Mouse (Mus musculus) hindbrain, embryonic 12.5 days (tissue): ENCODE data around the gene Qsox2. TPM values are rescaled to one million over a fixed set of nuclear protein-coding genes. Genes with fewer than 3 reads are reported as not detected.

Experiments used
- ATAC-seq: fragments of 200-750 bp; cut with Nextera tagmentation; 2 replicates; pipeline ENCODE4 v1.8.0; 2017; ENCODE audit warnings: moderate TSS enrichment; ENCODE audit not compliant: low FRiP score
- H3K27ac ChIP-seq: fragments of 300-500 bp; sonication (generic); 2 replicates; pipeline ENCODE4 v1.5.1; 2016; ENCODE audit warnings: mild to moderate bottlenecking
- H3K27me3 ChIP-seq: fragments of 300-500 bp; sonication (generic); 2 replicates; pipeline ENCODE4 v1.6.1; 2016; ENCODE audit warnings: mild to moderate bottlenecking
- H3K36me3 ChIP-seq: fragments of 300-500 bp; sonication (generic); 2 replicates; pipeline ENCODE4 v1.6.1; 2016; ENCODE audit warnings: mild to moderate bottlenecking
- H3K4me1 ChIP-seq: fragments of 300-500 bp; sonication (generic); 2 replicates; pipeline ENCODE4 v1.6.1; 2016
- H3K4me2 ChIP-seq: fragments of 300-500 bp; sonication (generic); replicated peaks from 2 replicates; pipeline ENCODE4 v1.6.1; 2016; ENCODE audit warnings: mild to moderate bottlenecking
- H3K4me3 ChIP-seq: fragments of 300-500 bp; sonication (generic); 2 replicates; pipeline ENCODE4 v1.5.1; 2016; ENCODE audit warnings: mild to moderate bottlenecking
- H3K9ac ChIP-seq: fragments of 300-500 bp; sonication (generic); 2 replicates; pipeline ENCODE4 v1.6.1; 2016; ENCODE audit warnings: mild to moderate bottlenecking, moderate library complexity
- H3K9me3 ChIP-seq: fragments of 300-500 bp; sonication (generic); replicated peaks from 2 replicates; pipeline ENCODE4 v1.6.1; 2016; ENCODE audit warnings: mild to moderate bottlenecking
- WGBS: fragments of 180-500 bp; shearing (Covaris S2); methylation state at CpG from one replicate; pipeline ENCODE4 v1.1.7; 2016; 5-methylcytosine and 5-hydroxymethylcytosine counted together
- polyA plus RNA-seq: library from polyadenylated mRNA; unstranded; fragments of >200 nt; fragmentation: Nextera tagmentation; extraction: Ambion mirVana; gene quantifications from 2 replicates; pipeline ENCODE4 v1.2.1, GENCODE M21; 2016

The Qsox2 gene
- polyA plus RNA-seq, 1 experiment from 2014 or later, result 20.3 TPM

DNA sequence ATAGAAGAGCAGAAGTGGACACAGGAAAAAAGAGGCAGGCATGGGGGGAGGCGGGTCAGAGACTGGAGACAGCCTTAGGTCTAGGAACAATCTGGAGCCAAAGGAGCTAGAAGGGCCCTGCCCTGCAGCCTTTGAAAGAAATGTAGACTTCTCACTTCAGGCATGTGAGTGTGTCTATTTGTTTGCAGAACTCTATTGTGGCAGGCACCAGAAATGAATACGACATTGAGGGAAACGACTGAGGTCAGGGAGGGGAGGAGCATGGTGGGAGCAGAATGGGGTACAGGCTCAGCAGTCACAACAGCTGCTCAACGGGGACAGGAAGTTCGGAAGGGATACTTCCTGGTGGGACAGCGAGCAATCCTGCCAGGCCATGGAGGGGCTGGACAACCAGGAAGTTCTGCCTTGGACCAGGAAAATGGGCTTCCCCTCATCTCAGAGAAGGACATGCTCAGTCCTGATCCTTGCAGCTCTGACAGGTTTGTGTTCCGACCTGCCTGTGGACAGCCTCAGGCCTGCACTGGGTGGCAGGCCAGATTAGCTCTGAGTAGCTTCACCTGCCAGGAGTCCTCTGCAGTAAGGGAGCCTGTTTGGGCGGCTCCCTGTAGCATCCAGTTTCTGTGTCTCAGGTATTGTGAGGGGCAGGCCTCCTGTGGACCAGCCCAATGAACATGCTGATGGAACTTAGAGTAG is 15.3 kb upstream of the Qsox2 start:
- Histone ChIP-seq H3K4me1 (no peaks in the 10 kb centered on the region), H3K9me3 (no peaks in the 10 kb centered on the region), H3K27me3 (peaks cover 2% of the 10 kb centered on the region; the same call in 1 of the 2 replicates), H3K4me3 (no peak overlapping the region), H3K36me3 (no peaks in the 10 kb centered on the region), H3K9ac (no peak overlapping the region), H3K27ac (no peak overlapping the region), H3K4me2 (no peak overlapping the region)
- WGBS, result 67% methylated on average over 8 of the region's 8 CpGs
- ATAC-seq, result no peak

DNA sequence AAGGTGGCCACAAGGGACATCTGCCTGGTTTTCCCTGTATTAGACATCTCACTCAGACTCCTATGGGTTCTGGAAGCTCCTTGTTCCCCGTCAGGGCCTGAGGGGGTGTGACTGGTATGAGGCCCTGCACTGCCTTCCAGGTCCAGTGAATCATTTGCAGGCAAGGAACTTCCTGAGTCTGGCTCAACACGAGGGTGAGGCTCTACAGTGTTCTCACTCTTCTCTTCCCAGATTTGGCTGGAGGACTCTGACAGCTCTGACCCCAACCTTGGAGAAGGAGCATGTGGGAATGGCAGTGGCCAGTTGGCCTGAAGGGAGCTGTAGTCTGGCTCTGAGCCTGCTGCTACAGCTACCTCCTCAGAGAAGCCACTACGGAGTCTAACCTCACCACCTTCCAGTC is 10.2 kb upstream of the Qsox2 start:
- Histone ChIP-seq H3K4me3 (no peak overlapping the region), H3K36me3 (no peaks in the 10 kb centered on the region), H3K4me1 (no peaks in the 10 kb centered on the region), H3K27ac (no peak overlapping the region), H3K27me3 (peaks cover 2% of the 10 kb centered on the region; the same call in 1 of the 2 replicates), H3K9me3 (no peaks in the 10 kb centered on the region), H3K4me2 (no peak overlapping the region), H3K9ac (no peak overlapping the region)
- 72% methylated on average over 3 of the region's 3 CpGs for WGBS
- no peak for ATAC-seq

DNA sequence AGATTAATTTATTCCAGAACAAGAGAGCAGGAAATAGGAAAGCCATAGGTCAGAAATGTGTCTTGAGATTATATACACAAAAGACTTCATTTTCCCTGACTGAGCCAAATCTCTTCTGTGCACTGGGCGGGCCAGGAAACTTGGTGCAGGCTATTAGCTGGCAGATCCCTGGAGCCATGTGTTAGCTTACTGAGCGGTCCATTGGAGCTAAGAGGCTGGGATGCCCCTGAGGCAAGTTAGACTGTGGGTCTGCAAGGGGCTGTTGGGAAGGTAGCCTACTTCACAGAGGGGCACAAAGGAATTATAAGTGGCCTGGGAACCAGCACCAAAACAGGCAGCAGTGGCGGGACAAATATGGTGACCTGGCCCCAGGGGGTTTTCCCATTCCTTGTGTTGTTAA is 3.5 kb upstream of the Qsox2 start:
- Histone ChIP-seq H3K4me3 (no peak overlapping the region), H3K27me3 (no peaks in the 10 kb centered on the region), H3K9me3 (no peaks in the 10 kb centered on the region), H3K4me1 (peaks cover 9% of the 10 kb centered on the region), H3K36me3 (no peaks in the 10 kb centered on the region), H3K27ac (no peak overlapping the region), H3K4me2 (no peak overlapping the region), H3K9ac (no peak overlapping the region)
- 61% methylated on average over 3 of the region's 3 CpGs for WGBS
- no peak for ATAC-seq

DNA sequence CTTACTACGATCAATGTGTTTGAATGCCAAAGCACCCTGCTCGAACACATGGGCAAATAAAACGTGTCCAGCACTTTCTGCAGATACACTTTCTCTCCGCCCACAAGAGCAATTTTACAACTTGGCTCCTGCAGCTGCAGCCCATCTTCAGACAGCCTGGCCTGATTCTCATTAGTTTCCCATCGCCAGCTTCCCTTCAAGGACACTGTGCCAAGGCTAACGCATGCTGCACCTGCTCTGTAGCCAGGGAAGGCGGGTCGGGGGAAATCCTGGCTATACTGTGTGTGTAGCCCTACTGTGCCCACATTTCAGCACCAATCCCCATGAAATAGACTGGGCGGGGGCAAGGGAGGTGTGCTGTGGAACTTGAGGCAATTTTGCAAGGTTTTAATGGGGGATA is 3.0 kb upstream of the Qsox2 start:
- 64% methylated on average over 9 of the region's 9 CpGs for WGBS
- no peak overlapping the region for H3K9ac ChIP-seq
- ATAC-seq, result no peak

DNA sequence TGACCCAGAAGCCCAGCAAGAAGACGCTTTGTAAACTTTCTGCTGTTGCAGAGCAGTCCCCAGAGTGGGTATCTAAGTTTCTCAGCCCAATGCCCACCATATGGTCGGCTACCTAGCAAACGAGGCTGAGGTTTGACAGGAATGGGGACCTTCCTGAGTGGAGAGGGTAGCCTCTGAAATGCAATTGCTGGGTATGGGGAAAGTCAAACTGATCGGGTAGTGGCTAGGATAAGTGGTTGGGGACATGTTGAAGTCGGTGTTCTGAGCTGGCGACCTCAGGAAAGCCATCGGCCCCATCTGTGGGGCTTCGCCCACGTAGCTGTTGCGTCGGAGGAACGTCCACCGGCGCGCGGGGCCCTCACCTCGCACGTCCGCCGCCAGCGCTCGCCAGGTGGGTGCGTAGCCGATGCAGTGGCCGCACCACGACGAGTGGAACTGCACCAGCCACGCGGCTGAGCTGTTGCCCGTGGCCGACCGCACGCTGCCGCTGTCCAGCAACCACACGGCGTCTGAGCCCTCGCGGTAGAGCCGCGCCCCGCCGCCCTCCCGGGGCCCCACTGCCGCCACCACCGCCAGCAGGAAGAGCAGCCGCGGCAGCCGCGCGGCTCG is 540 bp downstream of the Qsox2 start:
- Histone ChIP-seq H3K4me3 (peak overlapping the region; percentile 82), H3K27me3 (no peaks in the 10 kb centered on the region), H3K36me3 (no peaks in the 10 kb centered on the region), H3K9ac (peak overlapping the region; percentile 82), H3K27ac (peak overlapping the region; percentile 71), H3K9me3 (no peaks in the 10 kb centered on the region), H3K4me2 (peak overlapping the region; percentile 69), H3K4me1 (peaks cover 17% of the 10 kb centered on the region)
- WGBS, result under 1% methylated on average over 46 of the region's 51 CpGs
- peak; percentile 75 for ATAC-seq

More for the DNA sequence above, 3.0 kb upstream of the Qsox2 start:
- Histone ChIP-seq H3K4me2 (no peak overlapping the region), H3K9me3 (no peaks in the 10 kb centered on the region), H3K36me3 (no peaks in the 10 kb centered on the region), H3K27me3 (no peaks in the 10 kb centered on the region), H3K4me3 (no peak overlapping the region), H3K4me1 (peaks cover 9% of the 10 kb centered on the region), H3K27ac (no peak overlapping the region)

DNA sequence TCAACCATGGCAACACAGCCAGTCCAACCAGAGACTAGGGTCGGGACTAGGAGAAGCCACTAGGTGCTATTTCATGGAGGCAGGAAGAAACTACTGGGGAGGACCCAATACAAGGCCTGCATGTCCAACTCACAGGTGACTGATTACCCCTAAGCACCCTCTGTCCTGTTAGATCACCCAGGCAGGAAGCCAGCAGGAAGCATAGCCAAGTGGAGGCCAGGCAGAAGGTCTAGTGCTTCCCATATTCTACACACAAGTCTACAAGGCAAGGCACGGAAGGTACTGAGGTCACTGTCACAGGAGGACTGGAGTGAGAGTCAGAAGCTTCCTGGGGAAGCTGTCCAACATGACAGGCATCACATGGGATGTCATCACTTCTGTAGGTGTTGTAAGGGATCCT is 2.6 kb downstream of the Qsox2 start:
- H3K4me1 ChIP-seq, result peaks cover 17% of the 10 kb centered on the region
- H3K36me3 ChIP-seq, result no peaks in the 10 kb centered on the region
- no peak overlapping the region for H3K4me2 ChIP-seq
- H3K27me3 ChIP-seq, result no peaks in the 10 kb centered on the region
- no peak overlapping the region for H3K27ac ChIP-seq
- no peak for ATAC-seq
- H3K4me3 ChIP-seq, result no peak overlapping the region
- no peaks in the 10 kb centered on the region for H3K9me3 ChIP-seq
- 88% methylated on average over 2 of the region's 2 CpGs for WGBS
- no peak overlapping the region for H3K9ac ChIP-seq

DNA sequence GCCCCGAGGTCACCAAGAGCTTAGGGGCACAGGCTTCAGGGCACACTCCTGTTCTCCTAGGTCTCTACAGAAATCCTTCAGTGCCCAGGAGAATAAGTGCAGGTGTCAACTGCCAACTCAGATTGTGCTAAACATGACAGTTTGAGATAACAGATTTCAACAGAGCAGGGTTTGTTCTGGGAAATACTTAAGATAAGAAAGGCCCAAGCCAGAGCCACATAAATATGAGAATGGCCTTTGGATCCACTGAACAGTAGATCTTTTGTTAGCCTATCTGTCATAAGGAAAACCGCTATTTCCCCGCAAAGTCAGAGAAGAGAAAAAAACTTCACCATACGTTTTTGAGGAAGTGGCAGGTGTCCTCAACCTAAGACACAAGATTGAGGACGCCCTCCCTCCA is 3.1 kb downstream of the Qsox2 start:
- Histone ChIP-seq H3K27ac (no peak overlapping the region), H3K27me3 (no peaks in the 10 kb centered on the region), H3K4me2 (no peak overlapping the region), H3K9me3 (no peaks in the 10 kb centered on the region), H3K4me1 (peaks cover 17% of the 10 kb centered on the region), H3K36me3 (no peaks in the 10 kb centered on the region), H3K9ac (no peak overlapping the region), H3K4me3 (no peak overlapping the region)
- no peak for ATAC-seq
- 85% methylated on average over 5 of the region's 5 CpGs for WGBS

DNA sequence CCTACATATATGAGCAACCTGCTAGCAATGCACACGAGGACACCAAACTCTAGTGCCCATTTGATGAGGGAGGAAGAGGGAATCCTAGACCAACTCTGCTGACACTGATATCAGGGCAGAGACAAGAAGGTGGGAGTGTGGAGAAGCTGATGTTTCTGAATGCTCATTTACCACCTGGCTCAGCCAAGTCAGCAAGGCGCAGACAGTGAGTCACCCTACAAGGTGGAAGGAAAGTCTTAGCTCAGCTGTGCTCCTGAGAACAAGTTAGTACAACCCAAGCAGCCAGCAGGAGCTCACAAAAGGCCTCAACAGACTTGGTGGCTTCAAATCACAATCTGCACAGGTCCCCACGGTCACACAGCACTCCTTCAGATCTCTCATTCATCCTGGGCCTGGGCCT is 6.0 kb downstream of the Qsox2 start:
- Histone ChIP-seq H3K4me2 (no peak overlapping the region), H3K9ac (no peak overlapping the region), H3K36me3 (no peaks in the 10 kb centered on the region), H3K9me3 (no peaks in the 10 kb centered on the region), H3K27me3 (no peaks in the 10 kb centered on the region), H3K27ac (no peak overlapping the region), H3K4me1 (peaks cover 13% of the 10 kb centered on the region), H3K4me3 (no peak overlapping the region)
- WGBS, result 78% methylated on average over 3 of the region's 3 CpGs
- ATAC-seq, result no peak

DNA sequence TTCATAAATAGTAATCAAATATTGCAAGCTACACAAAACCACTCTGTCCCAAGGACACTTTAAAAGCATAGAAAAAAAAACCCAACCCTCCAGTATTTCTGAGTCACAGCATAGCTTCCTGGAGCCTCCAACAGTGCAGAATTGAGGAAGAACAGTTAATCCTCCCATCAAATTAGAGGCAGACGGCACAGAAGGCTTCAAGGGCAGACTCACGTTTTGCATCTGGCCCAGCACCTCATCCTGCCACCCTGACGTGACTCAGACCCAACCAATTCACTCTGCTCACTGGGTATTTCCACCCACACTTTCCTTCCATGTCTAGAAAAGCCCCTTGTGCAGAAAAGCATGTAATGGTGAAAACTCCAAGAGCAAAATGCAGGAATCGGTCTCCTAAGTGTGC is 7.1 kb downstream of the Qsox2 start:
- WGBS, result 72% methylated on average over 4 of the region's 4 CpGs
- no peak overlapping the region for H3K4me2 ChIP-seq
- H3K9me3 ChIP-seq, result no peaks in the 10 kb centered on the region
- no peak overlapping the region for H3K4me3 ChIP-seq
- no peaks in the 10 kb centered on the region for H3K27me3 ChIP-seq
- H3K9ac ChIP-seq, result no peak overlapping the region
- ATAC-seq, result no peak
- H3K27ac ChIP-seq, result no peak overlapping the region
- H3K36me3 ChIP-seq, result 0 out of 2 replicates have a peak, but pooled peaks cover 2% of the 10 kb centered on the region
- peaks cover 7% of the 10 kb centered on the region; the same call in 1 of the 2 replicates for H3K4me1 ChIP-seq

DNA sequence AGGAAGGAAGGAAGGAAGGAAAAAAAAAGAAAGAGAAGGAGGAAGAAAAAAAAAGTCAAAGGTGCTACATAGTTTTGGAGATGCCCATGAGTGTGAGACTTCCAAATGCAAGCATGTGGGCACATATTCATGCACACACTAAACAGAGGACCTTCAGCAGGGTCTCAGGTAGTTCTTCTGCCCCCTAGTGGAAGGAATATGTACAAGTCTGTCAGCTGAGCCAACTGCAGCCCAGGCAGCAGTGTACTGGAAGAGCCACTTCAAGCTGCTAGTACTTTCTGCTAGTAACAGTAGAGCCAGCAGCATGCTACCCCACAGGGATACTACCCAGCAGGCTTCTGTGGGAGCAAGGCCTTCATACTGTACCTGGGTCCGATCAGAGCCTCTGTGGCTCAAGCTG is 9.5 kb downstream of the Qsox2 start:
- no peaks in the 10 kb centered on the region for H3K27me3 ChIP-seq
- peaks cover 19% of the 10 kb centered on the region for H3K36me3 ChIP-seq
- no peak overlapping the region for H3K27ac ChIP-seq
- H3K4me2 ChIP-seq, result no peak overlapping the region
- H3K9me3 ChIP-seq, result no peaks in the 10 kb centered on the region
- no peak overlapping the region for H3K9ac ChIP-seq
- no peaks in the 10 kb centered on the region for H3K4me1 ChIP-seq
- H3K4me3 ChIP-seq, result no peak overlapping the region
- 72% methylated on average over 1 of the region's 1 CpGs for WGBS
- ATAC-seq, result peak; percentile 66; the same call in 1 of the 2 replicates

DNA sequence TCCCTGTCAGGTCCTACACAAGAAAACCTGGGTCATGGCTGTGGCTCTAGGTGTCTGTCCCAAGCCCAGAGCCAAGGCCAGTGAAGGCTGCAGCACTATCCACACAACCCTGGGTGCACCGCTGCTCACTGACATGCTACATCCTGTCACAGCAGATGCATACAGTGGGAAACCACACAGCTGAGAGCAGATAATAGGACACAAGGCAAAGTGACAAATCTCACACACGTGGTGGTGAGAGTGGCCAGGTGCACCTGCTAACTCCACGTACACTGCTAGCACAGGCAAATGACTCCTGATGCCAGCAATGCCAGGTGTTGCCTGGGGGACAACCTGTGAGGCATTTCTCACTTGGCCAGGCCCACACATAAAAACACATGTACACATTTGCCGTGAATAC is 12.1 kb downstream of the Qsox2 start:
- Histone ChIP-seq H3K9ac (no peak overlapping the region), H3K27ac (no peak overlapping the region), H3K36me3 (peaks cover 42% of the 10 kb centered on the region), H3K4me2 (no peak overlapping the region), H3K4me3 (no peak overlapping the region), H3K4me1 (no peaks in the 10 kb centered on the region), H3K9me3 (no peaks in the 10 kb centered on the region), H3K27me3 (no peaks in the 10 kb centered on the region)
- no peak for ATAC-seq
- WGBS, result 93% methylated on average over 4 of the region's 4 CpGs

DNA sequence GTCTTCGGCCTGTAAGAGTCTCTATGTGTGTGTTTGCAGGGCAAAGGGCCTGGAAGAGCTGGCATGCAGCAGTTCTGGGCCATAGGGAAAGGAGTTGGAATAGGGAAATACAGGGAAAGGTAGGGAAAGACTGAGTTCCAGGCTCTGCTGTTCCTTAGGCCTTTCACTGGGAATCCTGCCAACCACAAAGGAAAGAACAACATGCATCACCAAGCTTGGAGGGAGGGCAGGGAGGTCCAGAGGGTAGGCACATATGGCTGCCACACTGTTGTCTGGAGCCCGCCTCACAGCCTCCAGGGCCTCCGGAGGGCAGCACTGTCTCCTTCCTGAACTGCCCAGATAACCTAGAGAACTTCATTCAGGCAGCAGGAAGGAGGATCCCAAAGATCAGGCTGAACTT is 13.4 kb downstream of the Qsox2 start:
- WGBS, result 91% methylated on average over 3 of the region's 3 CpGs

DNA sequence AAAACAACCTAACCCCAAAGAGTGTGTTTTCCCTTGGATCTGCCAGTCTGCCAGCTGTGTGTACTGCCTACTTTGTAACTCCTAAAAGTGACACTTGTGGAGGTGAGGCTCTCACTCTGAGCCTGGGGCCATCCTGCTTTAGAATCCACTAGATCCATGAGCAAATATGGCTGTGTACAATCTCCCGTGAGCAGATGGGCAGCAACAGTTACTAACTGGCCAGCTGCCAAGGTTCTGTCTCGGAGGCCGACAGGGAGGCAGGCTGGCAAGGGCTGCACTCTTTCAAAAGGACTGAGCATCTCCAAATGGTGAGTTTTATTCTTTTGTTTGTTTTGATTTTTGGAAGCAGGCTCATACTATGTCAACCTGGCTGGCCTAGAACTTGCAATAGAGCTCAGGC is 22.8 kb downstream of the Qsox2 start:
- Histone ChIP-seq H3K36me3 (peaks cover 78% of the 10 kb centered on the region), H3K9me3 (no peaks in the 10 kb centered on the region), H3K4me3 (no peak overlapping the region), H3K9ac (no peak overlapping the region), H3K4me2 (no peak overlapping the region), H3K27ac (no peak overlapping the region), H3K27me3 (no peaks in the 10 kb centered on the region), H3K4me1 (no peaks in the 10 kb centered on the region)
- 39% methylated on average over 3 of the region's 3 CpGs for WGBS
- no peak for ATAC-seq

More for the DNA sequence above, 13.4 kb downstream of the Qsox2 start:
- Histone ChIP-seq H3K9me3 (no peaks in the 10 kb centered on the region), H3K27ac (no peak overlapping the region), H3K4me1 (no peaks in the 10 kb centered on the region), H3K9ac (no peak overlapping the region), H3K4me3 (no peak overlapping the region), H3K27me3 (no peaks in the 10 kb centered on the region), H3K4me2 (no peak overlapping the region), H3K36me3 (peaks cover 55% of the 10 kb centered on the region)
- ATAC-seq, result no peak
